Mouse (Mus musculus) adrenal gland, postnatal 4 days (tissue): ENCODE measurements around the gene Tmem203. TPM values are rescaled to one million over a fixed set of nuclear protein-coding genes. Genes with fewer than 3 reads are reported as not detected.

Experiments
- DNase-seq, 2 experiments: peaks; one replicate each; pipeline ENCODE4 v3.0.0; 2021 to 2022; ENCODE audit warnings: low spot score in 2 of 2, mixed read lengths in 2 of 2
- total RNA-seq, 2 experiments: library from RNA; stranded (reverse); gene quantifications; 2 replicates each; pipeline ENCODE4 v1.2.3; 2021

Tmem203 gene
- total RNA-seq, 2 experiments from 2014 or later: 28.9 to 38.5 TPM

DNA sequence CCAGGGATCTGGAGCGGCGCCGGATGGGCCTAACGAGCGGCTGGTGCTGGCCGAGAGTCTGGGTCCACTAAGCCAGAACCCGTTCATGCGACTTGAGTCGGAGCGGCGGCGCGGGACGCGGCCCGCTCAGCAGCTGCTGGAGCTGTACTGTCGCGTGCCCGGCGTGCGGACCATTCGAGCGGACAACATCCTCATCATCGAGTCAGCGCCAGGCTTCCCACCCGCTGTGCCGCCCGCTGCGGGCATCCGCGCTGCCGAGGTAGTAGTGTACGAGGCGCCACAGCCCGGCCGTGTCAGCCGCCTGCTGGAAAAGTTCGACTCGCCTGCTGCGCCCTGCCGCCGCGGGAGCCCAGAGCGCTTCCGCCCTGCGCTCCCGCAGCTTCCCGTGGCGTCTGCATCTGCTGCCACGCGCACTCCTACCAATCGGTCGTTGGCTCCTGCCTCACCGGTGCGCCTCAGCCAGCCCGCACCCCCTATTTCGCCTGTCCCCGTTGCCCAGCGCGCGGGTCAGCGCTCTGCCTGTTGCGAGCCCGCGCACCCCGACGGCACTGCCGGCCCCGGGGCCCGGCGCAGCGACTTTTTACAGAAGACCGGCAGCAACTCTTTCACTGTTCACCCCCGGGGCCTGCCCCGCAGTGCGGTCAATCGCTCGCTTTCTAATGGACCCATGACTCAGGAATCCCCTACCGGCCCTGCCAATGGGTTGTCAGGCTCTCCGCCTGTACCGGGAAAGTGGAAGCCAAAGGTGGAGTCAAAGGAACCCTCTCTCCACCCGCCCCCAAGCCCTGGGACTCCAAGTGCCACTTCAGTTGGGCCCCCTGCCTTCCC is 7.8 kb downstream of the Tmem203 start:
- no peak for DNase-seq

DNA sequence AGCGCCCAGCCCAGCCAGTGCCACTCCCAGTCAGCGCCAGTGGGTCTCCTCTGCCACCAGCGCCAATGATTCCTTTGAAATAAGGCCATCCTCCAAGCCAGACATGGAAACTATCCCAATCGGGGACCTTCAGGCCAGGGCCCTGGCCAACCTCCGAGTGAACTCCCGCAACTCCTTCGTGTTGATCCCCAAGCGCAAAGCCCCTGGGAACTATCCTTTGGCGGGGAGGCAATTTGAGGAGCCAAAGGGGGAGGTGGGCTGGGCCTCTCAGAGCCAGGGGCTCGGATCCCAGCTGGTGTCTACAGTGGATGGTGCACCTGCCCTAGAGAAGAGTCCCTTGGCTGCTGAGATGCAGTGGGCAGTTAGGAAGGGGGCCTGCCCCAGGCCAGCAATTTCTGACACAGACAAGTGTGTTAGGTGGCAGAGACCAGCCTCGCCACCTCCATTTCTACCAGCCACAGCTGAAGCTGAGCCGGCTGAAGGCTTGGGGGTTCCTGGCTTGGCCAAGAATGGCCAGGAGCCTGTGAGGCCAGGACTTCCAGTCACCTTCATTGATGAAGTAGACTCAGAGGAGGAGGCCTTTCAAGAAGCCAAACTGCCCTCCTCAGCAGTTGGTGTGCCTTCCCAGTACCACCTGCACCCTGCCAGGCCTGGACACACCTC is 8.5 kb downstream of the Tmem203 start:
- DNase-seq: no peak

DNA sequence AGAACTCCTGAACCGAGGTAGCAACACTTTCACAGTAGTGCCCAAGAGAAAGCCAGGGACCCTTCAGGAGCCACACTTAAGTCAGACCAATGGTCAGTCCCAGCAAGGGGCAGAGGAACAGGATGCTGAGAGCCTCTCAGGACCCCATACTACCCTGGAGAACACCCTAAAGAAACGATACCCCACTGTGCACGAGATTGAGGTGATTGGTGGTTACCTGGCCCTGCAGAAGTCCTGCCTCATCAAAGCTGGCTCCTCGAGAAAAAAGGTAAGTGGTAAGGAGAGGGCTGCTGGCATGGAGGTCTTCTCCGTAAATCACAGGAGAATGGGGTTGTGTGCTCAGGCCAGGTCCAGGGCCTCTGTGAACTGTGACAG is 9.0 kb downstream of the Tmem203 start:
- DNase-seq: no peak

DNA sequence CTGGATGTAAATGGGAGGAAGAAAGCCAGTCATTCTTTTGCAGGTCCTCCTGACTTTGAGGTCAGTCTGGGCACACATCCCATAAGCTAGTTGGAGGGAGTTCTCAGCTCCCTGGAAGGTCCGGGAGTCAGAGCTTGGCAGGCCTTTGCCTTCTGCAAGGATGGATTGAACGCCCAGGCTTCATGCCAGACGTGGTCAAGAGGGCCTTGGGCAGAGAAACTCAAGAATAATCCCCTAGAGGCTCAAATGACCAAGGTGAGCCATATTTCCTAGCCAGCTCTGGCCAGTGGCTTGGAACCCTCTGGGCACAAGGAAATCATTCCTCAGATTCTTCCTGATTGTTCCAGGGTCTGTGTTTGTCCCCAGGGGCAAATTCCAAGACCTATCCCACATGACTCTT is 9.6 kb downstream of the Tmem203 start:
- DNase-seq: no peak

DNA sequence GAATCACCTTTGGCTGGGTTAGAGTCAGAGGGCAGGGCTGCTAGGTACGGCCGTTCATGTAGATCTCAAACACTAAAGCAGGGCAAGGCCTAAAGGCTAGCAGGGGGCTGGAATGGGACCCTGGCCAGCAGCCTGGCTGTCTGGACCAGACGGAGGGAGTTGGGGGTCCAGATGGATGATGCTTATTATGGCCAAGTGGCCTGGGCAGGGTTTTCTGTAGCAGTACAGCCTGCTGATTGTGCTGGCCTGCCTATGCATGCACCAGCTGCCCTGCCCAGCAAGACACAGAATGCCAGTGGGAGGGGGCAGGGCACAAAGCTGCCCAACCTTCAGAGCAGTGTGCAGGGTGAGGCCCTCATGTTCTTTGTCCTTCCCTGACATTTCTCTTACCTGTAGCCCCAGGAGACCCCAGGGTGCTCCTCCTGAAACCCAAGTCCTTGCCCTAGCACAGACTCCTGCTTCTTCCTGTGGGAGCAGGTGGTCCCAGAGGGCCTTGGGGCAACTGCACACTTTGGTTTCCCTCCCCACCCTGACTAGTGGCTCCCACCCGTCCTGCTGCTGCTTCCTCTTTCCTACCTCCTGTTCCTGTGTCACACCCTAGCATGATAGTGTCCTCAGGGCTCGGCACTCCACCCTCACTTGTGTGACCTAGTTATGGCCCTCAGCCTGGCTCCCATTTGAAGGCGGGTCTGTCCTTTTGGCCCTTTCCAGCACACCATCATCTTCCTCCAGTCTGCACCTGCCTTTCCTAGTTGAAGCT is 10.8 kb downstream of the Tmem203 start:
- no peak for DNase-seq

DNA sequence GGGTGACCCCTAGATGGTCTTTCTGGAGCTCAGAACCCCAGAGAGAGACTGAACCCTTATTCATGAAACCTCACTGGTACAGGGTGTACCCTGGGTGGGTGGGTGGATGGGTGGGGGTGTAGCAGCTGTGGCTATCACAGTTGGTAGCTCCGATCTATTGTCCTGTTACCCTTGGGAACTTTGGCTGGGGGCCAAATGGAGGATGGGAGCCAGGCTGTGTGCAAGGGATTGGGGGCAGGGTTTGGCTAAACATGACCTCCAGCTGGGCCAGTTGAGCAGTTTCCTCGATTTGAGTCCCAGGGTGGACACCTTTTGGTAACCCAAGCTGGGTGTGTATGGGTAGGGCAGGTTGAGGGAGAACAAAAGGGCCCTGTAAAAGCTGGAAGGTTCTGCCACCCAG is 11.5 kb downstream of the Tmem203 start:
- no peak for DNase-seq

DNA sequence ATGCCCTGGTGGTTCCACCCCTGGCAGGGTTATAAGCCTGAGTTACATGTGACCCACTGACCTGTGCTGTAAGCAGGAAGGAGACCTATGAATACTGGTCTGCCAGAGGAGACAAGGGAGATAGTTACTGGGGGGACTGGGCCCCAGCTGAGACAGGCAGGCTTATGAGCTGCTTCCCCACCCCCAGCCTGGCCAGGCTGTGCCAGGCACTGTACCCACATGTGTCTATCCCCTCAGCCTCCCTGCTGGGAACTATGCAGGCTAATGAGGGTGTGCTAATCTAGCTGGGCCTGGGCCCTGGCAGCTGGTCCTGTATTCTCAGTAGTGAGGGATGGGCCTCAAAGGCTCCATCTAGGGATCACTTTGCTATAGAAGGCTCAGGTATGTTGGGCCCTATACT is 12.0 kb downstream of the Tmem203 start:
- no peak for DNase-seq

DNA sequence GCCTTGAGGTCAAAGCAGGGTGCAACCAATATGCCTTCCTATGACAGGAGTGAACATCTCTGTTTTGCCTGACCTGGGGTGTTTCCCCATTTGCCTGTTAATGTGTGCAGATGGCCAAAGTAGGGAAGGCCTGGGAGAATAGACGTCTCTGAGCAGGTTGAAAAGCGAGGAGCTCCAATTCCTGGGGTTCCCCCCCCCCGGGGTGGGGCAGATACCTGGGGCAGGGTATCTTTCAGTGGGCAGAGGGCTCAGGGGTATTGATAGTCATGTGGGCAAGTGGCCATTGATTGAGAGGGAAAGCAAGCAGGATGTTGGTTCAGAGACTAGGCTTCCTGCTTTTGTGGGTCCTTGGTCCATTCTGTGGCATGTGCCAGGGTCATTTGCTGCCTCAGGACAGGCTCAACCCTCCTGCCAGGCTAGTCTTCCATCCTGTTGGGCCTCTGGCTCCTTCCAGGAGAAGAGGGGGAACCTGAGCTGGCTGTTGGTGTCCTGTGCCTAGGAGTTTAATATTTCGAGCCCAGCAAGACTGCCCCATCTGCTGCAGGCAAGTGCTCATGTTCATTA is 12.6 kb downstream of the Tmem203 start:
- DNase-seq: no peak

DNA sequence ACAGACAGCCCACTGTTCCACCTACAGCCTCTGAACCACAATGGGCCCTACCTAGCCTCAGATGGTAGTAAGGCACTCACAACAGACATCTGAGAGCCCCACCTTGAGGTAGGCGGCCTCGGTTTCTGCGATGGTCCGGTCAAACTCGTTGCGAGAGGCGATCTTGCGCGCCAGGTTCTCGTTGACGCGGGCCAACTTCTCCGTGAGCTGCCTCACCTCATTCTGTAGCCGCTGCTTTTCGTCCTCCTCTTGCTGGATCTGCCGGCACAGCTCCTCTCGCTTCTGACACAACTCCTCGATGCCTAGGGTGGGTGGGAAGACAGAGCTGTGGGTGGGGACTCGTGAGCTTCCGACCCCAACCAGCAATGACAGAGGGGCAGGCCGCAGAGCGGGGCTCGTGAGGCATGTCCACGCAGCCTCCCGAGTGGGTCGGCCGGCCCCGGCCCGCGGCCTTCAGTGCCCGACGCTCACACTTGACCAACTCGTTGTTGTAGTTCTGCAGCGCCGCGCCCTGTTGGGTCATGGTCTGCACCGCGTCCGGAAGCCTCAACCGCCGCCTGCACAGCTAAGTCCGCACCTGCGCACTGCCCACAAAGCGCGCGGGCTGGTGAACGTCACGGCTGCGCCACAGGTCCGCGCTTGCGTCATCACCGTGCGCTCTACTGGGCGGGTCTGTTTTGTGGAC is 16.7 kb downstream of the Tmem203 start, which contains the start of the genes Ssna1 and Anapc2:
Ssna1 (minus strand) TSS at position 612 of the 685 bp plus-strand sequence.
Anapc2 (plus strand) TSS at position 652 of the 685 bp plus-strand sequence.
- DNase-seq: peak; percentile 96 to 98

DNA sequence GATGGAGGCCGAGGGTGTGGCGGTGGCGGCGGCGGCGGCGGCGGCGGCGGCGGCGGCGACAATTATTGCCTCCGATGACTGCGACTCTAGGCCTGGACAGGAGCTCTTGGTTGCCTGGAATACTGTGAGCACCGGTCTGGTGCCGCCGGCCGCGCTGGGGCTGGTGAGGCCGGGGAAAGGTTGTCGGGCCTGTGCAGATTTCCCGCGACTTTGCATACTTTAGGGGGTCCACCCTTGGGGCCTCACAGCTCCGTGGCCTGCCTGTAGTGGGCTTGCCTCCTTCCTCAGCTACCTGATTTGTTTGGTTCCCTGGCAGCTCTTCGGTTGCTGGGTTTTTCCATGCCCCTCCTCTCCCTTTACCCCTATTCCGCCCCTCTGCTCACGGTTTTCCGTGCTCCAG is 17.3 kb downstream of the Tmem203 start:
- no peak for DNase-seq

DNA sequence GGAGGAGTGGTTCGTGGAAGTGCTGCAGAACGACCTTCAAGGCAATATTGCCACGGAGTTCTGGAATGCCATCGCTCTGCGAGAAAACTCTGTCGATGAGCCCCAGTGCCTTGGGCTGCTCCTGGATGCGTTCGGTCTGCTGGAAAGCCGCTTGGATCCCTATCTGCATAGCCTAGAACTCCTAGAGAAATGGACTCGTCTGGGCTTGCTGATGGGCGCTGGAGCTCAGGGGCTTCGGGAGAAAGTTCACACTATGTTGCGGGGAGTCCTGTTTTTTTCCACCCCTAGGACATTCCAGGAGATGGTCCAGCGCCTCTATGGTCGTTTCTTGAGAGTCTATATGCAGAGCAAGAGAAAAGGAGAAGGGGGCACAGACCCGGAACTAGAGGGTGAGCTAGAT is 17.8 kb downstream of the Tmem203 start:
- DNase-seq: no peak

DNA sequence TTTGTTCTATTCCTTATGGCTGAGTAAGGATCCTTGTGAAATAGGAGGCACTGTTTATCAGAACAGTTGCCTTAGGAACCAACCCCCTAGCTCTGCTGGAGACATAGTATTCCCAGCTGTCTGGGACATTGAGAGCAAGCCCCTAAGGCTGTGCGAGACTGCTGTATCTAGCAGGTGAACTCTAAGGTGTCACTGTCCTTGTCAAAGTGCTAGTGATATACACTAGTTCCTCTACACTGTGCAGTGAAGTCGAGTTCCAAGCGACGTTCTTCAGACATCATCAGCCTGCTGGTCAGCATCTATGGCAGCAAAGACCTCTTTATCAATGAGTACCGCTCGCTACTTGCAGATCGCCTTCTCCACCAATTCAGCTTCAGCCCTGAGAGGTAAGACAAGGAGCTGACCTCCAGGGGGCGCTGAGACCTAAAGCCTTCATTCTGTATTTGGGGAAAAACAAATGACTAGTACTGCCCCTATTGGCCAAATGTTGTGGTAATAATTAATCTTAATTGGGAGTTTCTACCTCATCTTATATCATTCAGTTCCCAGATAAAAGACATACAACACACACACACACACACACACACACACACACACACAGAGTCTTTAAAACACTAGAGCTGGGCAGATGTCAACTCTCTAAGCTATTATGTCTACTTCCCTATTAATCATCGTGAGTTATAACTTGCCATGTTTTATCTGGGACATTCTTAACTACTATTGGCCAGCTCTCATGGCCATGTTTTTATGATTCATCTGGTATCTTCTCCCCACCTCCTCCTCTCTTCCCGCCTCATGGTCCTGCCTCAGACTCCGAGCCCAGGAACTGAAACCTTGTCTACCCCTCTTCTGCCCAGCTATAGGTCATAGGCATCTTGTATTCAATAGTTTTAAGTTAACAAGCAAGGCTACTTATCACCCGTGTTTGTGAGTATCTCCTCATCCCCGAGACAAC is 24.0 kb downstream of the Tmem203 start:
- peak in 1 of 2 experiments; percentile 74 for DNase-seq

DNA sequence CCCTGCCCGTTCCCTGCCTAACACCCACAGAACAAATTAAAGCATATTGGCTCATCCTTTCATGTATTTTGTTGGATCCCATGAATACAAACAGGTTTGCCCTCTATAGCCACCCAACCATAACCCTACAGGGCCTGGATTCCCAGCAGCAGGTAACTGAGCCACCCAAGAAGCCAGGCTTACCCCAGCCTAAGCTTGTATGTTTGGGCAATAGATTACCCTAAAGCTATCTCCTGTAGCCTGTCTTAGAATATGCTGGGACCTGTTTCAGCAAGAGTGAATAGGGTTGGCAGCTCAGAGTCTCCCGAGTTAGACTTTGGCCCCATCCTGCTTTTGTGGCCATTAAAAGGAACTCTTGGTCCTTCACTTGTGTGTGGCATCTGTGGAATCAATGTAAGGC is 30.3 kb downstream of the Tmem203 start:
- DNase-seq: no peak

DNA sequence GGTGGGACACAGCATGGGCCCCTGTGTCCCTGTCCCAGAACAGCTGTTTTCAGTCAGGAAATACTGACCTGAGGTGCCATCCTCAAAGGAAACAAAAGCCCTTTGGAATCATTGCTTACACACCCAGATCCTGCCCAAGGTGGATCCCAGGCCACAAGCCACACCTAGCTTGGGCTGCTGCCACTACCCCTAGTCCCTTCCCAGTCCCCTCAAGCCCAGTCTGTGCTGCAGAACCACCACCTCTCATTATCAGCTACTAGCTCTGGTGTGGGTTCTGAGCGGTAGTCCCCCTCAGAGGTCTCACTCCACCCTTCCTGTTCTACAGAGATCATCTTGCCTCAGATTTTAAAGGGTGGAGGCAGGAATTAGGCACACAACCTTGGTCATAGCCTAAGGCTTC is 31.1 kb downstream of the Tmem203 start:
- DNase-seq: no peak

DNA sequence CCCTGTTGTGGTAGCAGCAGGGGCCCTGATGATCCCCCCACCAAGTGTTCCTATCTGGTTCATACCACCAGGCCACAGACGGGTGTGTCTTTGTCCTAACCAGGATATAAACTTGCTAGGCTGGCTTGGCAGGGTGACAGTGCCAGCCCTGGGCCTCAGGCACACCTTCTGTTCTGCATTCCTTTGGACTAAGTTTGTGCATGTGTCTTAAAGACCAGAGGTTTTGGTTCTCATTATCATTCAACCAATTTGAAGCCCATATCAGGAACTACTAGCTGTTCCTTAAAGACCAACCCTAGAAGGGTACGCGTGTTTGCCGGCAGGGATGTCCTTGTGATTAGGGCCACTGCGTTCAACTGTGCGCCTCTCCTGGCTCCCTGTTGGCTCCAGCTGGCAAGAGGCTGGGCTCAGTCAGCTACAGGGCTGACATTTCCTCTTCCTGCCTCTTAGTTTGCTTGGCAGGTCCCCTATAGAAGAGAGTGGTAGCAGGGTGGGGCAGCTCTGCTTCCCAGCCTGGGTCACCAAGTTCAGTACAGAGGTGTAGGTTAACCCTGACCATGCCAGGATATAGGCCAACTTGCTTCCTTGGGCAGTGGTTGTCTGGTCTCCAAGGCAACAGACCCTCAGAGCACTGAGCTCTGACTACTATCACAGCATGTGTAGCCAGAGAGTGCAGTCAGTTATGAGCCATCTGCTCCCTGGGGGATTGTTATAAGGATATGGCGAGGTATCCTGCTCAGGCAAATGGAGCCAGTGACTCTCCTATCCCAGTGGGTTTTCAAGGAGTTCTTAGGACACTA is 31.8 kb downstream of the Tmem203 start:
- DNase-seq: no peak

DNA sequence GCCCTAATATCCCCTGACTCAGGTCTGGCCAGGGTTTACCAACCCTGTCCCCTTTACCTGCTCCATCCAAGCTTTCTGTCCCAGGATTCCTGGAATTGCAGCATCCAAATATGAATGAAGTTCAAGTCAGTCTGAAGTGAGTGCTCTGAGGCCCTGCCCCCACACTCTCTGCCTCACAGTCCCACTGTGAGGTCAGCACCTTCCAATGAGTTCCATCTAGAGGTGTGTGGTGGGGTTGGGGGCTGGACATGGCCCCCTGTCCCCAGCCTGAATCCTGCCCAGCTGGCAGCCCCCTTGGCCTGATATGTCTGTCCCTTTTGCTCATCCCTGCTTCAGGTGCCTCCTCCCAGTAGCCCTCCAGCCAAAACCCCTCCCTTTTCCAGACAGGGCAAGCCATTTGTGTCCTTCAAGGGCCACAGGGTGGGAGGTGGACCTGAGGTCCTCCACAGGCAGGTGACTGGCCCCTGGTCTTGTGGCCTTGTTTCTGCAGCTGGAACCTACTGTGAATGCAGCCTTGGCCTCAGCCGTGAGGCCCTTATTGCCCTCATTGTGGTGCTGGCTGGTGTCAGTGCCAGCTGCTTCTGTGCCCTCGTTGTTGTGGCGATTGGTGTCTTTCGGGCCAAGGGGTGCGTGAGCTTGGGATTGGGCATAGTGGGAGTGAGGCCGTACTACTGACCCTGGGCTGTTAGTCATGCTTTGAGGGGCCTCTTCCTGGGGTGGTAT is 32.8 kb downstream of the Tmem203 start, which contains the start of gene Tmem210:
Tmem210 (plus strand) TSS at position 219 of the 723 bp plus-strand sequence.
- no peak for DNase-seq

DNA sequence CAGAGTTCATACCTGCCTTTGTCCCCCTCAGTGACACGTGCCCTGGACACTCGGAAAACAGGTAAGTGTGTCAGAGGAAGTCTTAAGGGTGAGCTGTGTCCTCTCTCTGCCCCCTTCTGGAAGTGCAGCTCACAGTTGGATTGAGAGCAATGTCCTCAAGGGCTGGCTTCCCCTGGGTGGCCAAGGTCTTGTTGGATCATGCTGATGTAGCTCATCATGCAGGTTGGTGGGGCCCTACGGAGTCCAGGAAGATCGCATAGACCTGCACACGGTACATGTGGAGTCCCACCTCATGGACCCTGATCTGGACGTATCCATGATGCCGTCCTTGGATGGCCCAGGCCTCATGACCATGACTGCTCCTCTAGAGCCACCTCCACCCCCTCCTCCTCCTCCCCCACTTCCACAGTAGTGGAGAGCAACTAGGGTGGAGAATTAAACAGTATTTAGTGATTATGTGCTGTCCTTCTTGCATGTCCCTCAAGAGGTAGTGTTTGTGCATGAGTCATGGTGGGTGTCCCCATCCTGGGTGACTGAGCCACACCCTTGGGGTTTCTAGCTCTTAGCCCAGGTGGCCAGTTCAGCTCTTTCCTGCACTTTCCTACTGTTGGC is 33.6 kb downstream of the Tmem203 start:
- no peak for DNase-seq

DNA sequence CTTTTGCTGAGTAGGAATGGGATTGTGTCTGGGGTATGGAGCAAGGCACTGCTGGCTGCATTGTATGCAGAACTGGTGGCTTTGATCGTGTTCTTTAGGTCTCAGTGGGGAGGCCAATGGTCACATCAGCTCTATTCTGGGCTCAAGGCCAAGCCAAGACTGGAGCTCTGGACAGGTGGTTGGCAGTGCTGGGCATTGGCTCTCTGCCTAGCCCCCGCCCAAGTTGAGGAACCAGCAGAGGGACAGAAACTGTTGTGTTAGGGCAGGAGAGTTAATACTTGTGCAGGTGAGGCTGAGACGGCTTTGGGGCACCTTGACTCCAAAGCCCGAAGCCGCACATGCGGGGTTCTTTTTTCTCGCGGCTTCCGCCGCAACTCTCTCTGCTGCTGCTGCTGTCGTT is 34.4 kb downstream of the Tmem203 start, which contains the start of gene Lrrc26:
Lrrc26 (plus strand) TSS at position 265 of the 400 bp plus-strand sequence.
- DNase-seq: no peak
